Mouse (Mus musculus) lung, adult 2 months (tissue): Measurements from ENCODE around the gene Btbd9. TPM values are rescaled to one million over a fixed set of nuclear protein-coding genes. Genes with fewer than 3 reads are reported as not detected.
A peak's percentile ranks its signal among the peaks of the same experiment; 100 is the strongest.

ENCODE experiments used
- DNase-seq: peaks from one replicate; pipeline ENCODE4 v3.0.0; 2022
- H3K4me1 ChIP-seq: fragments of 200-500 bp; 2 replicates; pipeline ENCODE4 v1.6.1; 2011; ENCODE audit warnings: low read length; ENCODE audit not compliant: control insufficient read depth, insufficient read depth
- H3K4me3 ChIP-seq: fragments of 200-500 bp; replicated peaks from 2 replicates; pipeline ENCODE3; 2011; ENCODE audit warnings: low read depth, mild to moderate bottlenecking, control low read depth, low read length; ENCODE audit errors: extremely low read depth
- CTCF ChIP-seq: fragments of 200-500 bp; IDR thresholded peaks from 2 replicates; pipeline ENCODE4 v1.5.1; 2011; ENCODE audit warnings: mild to moderate bottlenecking, low read length, control low read depth; ENCODE audit not compliant: insufficient read depth
- POLR2A ChIP-seq: fragments of 200-500 bp; IDR thresholded peaks from 2 replicates; pipeline ENCODE4 v1.6.1; 2011; ENCODE audit warnings: low read depth, mild to moderate bottlenecking, control low read depth, low read length, borderline replicate concordance; ENCODE audit errors: extremely low read depth
- WGBS: fragments of 180-500 bp; shearing (Covaris S2); methylation state at CpG from one replicate; pipeline ENCODE4 v1.1.7; 2018; 5-methylcytosine and 5-hydroxymethylcytosine counted together
- polyA plus RNA-seq: library from polyadenylated mRNA; depleted of rRNA; stranded (reverse); fragments of >200 nt; gene quantifications from 2 replicates; pipeline ENCODE4 v1.2.3, GENCODE M21; 2012

Gene Btbd9
- polyA plus RNA-seq, 1 experiment: 24.2 TPM

DNA sequence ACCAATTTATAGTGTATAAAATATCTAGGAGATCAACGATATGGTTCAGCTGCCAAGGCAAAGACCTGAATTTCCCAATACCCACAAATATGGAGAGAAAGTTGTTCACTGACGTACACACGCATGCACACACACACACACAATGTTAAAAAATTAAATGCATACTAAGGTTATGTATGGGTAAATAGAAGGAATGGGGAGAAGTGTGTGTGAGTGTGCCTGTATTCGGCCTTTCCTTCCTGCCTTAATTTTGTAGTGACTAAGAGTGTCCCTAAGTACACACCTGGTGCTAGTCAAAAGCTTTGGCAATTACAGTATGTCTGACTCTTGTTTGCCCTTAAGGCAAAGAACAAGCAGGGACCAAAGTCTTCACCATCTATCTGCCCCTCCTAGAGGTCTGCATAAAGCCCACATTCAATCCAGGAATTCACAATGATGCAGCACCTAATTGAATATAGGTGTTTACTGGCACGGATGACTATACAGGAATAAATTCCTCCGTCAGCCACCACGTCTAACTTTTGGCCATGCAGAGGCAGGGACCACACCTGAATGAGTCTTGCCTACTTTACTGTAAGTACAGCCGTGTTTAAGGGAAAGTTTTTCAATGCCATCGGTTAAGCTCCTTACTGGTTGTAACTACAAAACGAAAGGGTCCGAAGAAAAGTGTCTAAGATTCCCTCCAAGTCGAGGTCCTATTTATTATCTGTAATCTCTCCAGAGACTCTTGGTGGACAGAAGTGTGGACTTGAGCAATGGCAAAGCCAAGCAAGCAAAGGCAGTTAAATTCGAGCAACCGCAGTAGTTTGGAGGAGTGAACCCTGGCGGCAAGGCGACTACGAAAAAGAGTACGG lies 35.2 kb upstream of the Btbd9 start:
- H3K4me3 ChIP-seq: peak overlapping the region; percentile 77
- 18% methylated on average over 18 of the region's 18 CpGs for WGBS
- peaks cover 4% of the 10 kb centered on the region for H3K4me1 ChIP-seq
- TF ChIP-seq CTCF (no peak), POLR2A (no peak)
- DNase-seq: no peak

GRCm38 (mm10) chr17:30610739-30611138 lies 34.5 kb upstream of the Btbd9 start:
- Histone ChIP-seq H3K4me1 (peaks cover 4% of the 10 kb centered on the region), H3K4me3 (no peak overlapping the region)
- 64% methylated on average over 1 of the region's 1 CpGs for WGBS
- DNase-seq: no peak
- TF ChIP-seq POLR2A (no peak), CTCF (no peak)

DNA sequence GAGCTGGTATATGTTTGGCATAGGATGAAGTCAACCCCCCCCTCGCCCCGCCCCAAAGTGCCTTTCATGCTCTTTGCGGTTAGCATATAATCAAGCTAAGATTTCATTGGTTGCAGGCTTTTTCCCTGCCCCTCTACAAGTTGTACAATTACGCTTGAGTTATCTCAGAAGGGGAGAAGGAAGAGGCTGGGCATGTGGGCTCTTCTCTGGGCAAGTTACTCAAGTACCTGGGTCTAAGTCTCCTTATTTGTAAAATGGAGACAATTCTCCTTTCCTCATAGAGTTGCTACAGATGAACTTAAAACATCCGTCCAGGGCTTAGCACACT lies 33.7 kb upstream of the Btbd9 start:
- WGBS: 96% methylated on average over 5 of the region's 5 CpGs
- no peak overlapping the region for H3K4me3 ChIP-seq
- no peak for DNase-seq
- peaks cover 4% of the 10 kb centered on the region for H3K4me1 ChIP-seq
- TF ChIP-seq POLR2A (no peak), CTCF (no peak)

- Histone ChIP-seq H3K4me1 (peaks cover 4% of the 10 kb centered on the region), H3K4me3 (no peak overlapping the region)
- DNase-seq: no peak
- WGBS: 80% methylated on average over 16 of the region's 16 CpGs
- no peak for TF ChIP-seq CTCF
- TF ChIP-seq POLR2A: no peak
These were observed 33.2 kb upstream of the Btbd9 start for GRCm38 (mm10) chr17:30609305-30609979.

GRCm38 (mm10) chr17:30607909-30608495 lies 31.7 kb upstream of the Btbd9 start:
- no peak for DNase-seq
- no peak for TF ChIP-seq CTCF
- TF ChIP-seq POLR2A: no peak

GRCm38 (mm10) chr17:30607330-30607729 lies 31.0 kb upstream of the Btbd9 start:
- 86% methylated on average over 7 of the region's 7 CpGs for WGBS
- Histone ChIP-seq H3K4me1 (peaks cover 4% of the 10 kb centered on the region), H3K4me3 (no peak overlapping the region)
- DNase-seq: no peak
- TF ChIP-seq POLR2A: no peak
- no peak for TF ChIP-seq CTCF

More at GRCm38 (mm10) chr17:30607909-30608495, 31.7 kb upstream of the Btbd9 start:
- peaks cover 4% of the 10 kb centered on the region for H3K4me1 ChIP-seq
- 66% methylated on average over 8 of the region's 8 CpGs for WGBS
- H3K4me3 ChIP-seq: no peak overlapping the region

DNA sequence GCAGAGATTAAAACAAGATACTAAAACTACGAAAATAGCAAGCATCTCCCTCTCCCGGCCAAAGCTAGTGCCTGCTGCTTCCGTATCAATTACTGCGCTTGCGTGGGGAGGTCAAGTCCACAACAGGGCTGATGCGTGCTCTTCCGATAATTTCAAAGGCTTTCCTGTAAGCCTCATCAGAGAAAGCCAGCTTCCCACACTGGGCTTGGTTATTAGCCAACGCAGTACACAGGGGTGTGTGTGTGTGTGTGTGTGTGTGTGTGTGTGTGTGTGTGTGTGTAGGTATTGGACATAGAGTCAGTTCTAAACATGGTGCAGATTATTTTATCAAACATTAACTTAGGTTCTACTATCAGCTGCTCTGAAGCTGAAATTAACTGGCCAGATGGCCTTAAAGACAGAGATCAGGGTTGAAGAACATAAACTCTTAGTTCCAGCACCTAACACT lies 30.4 kb upstream of the Btbd9 start:
- H3K4me3 ChIP-seq: no peak overlapping the region
- DNase-seq: no peak
- H3K4me1 ChIP-seq: peaks cover 4% of the 10 kb centered on the region
- TF ChIP-seq POLR2A (no peak), CTCF (no peak)
- 93% methylated on average over 8 of the region's 8 CpGs for WGBS

DNA sequence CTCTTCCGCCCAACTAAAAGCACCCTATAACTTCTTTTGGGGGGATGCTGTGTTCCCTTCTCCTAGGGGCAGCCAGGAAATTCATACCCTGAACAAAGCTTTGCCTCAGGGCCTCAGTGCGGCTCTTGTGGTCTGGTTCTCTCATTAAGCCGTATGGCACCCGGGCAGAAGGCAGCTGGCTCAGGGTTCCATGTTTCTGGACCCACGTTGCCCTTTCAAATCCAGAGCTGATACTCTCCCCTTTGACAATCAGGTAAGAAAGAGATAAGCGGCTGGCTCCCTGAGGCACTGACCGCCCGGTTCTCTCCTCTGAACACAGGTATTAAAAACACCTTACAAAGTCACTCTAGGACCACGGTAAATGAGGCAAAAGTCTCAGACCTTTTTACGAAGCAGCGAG lies 29.9 kb upstream of the Btbd9 start:
- 92% methylated on average over 11 of the region's 11 CpGs for WGBS
- DNase-seq: no peak
- Histone ChIP-seq H3K4me3 (no peak overlapping the region), H3K4me1 (no peaks in the 10 kb centered on the region; the same call in 1 of the 2 replicates)
- TF ChIP-seq POLR2A (no peak), CTCF (no peak)

DNA sequence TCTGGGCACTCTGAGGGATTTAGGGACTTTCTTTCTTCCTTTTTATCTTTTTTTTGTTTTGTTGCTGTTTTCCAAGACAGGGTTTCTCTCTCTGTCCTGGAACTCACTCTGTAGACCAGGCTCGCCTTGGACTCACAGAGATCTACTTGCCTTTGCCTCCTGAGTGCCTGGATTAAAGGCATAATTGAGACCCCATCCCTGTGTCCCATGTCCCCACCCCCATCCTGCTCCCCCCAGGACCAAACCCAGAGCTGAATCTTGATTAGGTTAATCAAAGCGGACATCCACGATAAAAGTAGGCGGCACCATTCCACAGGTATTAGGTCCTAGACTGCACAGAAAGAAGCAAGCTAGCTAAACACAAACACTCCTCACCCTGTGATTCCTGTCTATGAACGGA lies 28.7 kb upstream of the Btbd9 start:
- Histone ChIP-seq H3K4me3 (no peak overlapping the region), H3K4me1 (no peaks in the 10 kb centered on the region)
- 90% methylated on average over 5 of the region's 5 CpGs for WGBS
- TF ChIP-seq POLR2A (no peak), CTCF (no peak)
- no peak for DNase-seq

DNA sequence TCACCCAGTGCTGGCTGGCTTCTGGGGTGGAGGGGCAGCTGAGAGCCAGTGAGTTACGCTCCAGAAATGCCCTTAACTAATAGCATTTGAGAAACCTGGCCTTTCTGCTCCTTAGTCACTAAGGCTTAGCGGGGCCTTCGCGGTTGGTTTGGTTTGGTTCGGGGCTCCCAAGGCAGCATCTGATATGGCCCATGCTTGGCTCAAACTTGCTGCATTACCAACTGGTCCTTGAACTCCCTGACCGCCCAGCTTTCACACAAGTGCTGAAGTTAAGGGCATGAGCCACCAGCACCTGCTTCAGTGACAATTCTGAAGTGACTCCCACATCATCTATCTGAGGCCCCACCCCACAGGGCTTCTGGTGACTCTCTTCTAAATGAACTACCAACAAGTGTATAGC lies 28.0 kb upstream of the Btbd9 start:
- Histone ChIP-seq H3K4me3 (no peak overlapping the region), H3K4me1 (no peaks in the 10 kb centered on the region)
- DNase-seq: no peak
- TF ChIP-seq POLR2A (no peak), CTCF (no peak)
- 95% methylated on average over 6 of the region's 6 CpGs for WGBS
